Mouse (Mus musculus) cerebellum, postnatal 14 days (tissue): ENCODE data around the gene Rmdn2.

ENCODE experiments used
- DNase-seq, 2 experiments: peaks; one replicate each; pipeline ENCODE4 v3.0.0; 2021; ENCODE audit warnings: mixed read lengths in 2 of 2

Gene Rmdn2

DNA sequence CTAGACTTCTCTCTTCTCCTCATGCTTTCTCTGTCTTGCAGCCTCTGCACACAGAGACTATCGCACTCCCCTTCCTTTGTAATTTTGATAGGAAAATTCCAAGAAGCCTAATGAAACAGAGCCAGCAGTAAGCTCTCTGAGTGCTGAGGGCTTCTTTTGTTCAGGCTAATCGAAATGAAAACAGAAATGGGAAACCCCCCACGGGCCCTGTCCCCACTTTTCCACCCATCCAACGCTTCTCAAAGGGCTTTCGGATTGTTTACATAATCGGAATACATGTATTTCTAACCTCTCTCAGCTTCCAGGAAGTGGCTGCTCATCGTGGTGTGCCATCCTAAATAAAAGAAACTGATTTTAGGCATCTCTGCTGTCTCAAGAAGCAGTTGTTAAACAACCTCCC, 96.5 kb downstream of the Rmdn2 start:
- DNase-seq = no peak

DNA sequence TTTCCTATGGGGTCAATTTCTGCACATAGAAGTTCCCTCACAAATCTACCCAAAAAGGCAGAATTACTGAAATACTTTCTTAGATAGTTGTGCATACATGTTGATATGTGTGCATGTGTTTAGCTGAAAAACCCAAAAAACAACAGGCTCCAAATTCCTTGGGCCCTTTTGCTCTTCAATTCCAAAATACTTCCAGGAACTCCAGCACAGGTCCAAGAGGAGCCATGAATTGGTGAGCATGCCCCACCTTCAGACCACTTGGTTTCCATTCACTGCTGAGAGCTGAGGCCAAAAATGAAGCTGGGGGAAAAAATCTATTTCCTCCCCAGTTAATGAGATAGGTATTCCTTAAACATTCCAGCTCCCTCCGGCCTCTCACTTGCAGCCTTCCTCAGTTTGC, 98.1 kb downstream of the Rmdn2 start:
- DNase-seq = no peak

DNA sequence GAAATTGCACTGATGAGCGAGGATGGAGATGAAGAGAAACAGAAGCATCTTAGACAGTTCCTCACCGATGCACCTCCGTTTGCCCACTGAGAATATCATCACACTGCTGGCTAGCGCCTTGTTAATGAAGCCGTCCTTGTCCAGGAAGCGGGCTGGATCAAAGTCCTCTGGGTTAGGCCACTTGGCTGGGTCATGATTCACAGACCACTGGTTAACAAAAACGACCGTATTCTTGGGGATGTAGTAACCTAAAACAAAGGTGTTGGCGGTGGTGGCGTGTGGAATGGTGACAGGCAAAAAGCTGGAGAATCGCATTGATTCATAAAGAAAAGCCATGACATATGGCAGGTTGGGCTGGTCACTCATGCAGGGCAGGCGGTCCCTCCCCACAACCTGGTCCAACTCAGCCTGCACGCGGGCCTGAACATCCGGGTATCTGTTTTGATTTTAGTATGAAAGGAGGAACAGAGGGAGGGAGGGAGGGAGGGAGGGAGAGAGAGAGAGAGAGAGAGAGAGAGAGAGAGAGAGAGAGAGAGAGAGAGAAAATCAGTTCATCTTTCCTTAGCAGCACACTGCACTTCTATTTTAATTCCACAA, 98.7 kb downstream of the Rmdn2 start:
- peak; percentile 35 to 45 for DNase-seq

DNA sequence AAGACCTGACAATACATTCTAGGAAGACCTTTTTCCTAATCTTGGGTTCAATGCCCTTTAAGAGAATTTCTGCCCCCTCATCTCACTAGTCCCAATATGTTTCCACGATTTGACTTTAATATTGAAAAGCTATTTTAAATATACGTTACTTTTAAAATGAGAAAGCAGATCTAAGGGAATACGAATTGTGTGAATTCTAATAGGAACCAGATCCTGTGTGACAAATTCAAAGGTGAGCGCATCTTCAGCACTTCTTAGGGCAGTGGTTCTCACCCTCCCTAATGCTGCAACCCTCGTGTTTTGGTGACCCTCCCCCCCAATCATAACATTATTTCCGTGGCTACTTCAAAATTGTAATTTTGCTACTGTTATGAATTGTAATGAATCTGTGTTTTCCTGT, 100.3 kb downstream of the Rmdn2 start:
- DNase-seq = no peak

DNA sequence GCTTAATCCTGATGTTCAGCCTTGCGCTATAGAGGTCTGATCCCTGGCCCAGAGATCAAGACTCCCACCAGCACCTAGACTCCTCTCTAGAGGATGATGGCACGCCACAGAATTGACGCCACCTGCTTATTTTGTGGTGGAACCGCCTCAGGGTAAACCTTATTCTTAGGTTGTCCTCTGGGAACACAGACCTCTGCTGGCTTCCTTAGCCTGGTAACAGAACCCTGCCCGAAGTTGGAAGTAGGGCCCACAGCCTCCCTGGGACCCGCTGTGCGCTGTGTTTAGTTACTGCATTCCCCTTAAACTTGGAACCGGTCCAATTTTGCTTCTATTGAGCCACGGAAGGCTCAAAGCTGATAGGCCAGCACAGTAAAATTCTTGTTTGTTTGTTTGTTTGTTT, 100.9 kb downstream of the Rmdn2 start:
- no peak for DNase-seq

DNA sequence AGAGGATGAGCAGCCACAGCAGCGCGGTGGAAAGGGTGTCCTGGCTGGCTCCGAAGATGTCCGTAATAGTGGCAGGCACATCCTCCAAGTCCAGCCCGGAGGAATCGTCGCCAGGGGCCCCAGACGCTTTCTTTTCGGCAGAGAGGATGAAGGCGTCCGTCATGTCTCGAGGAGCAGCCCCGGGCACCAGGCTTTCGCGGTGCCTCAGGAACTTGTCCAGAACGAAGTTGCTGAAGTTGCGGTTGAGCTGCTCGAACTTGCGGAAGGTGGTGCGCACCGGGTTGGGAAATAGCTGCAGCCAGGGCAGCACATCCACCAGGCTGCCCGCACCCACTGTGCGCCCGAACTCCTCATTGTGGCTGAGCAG, 101.6 kb downstream of the Rmdn2 start:
- DNase-seq = peak in 1 of 2 experiments; percentile 17

DNA sequence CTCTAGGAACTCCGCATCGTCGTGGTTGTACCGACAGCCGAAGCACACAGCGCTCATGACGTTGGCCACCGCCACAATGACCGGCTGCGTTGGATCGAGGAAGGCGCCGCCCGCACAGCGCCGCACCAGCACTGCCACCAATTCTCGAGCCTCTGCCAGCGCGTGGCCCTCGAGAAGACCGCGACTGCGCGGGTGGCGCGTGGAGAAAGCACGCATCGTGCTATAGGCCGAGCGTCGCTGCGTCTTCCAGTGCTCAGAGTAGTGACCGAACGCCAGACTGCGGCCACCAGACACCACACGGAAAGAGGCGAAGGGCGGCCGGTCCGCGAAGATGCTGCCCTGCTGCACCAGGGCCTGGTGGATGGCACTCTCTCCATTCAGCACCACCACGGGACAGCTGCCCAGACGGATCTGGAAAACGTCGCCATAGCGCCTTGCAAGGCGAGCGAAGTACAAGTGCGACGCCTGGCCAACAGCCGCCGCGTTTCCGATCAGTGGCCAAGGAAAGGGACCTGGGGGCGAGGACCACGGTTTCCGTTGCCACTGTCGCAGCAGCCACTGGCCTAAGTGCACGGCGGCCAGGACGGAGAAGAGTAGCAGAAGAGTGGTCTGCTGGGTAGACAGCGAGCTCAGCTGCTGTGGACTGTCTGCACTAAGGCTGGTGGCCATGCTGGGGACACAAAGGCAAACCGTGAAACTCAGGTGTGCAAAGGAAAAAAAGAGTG, 102.1 kb downstream of the Rmdn2 start:
- peak; percentile 50 to 56 for DNase-seq

DNA sequence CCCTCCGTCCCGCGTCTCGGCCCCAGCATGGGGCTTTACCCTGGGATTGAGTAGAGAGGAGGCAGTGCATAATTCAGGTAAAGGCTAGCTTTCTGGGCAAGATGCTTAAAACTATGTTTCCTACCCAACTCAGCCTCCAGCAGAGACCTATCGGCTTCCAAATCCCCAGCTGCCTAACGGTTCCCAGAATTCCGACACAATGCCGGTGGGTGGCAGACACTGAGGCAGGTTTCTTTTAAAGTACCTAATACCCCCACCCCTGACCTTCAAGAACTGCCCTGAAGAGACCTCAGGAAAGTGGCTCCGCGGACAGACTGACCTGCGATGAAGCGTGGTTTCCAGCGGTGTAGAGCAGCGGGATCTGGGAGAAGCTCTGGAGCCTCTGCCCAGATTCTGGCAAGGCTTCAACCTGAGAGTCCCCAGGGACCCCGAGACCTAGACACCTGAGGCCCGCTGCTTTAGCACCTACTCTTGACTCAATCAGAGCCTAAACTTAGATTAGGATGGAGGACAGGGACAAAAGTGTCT, 102.8 kb downstream of the Rmdn2 start:
- DNase-seq = peak; percentile 22 to 27

DNA sequence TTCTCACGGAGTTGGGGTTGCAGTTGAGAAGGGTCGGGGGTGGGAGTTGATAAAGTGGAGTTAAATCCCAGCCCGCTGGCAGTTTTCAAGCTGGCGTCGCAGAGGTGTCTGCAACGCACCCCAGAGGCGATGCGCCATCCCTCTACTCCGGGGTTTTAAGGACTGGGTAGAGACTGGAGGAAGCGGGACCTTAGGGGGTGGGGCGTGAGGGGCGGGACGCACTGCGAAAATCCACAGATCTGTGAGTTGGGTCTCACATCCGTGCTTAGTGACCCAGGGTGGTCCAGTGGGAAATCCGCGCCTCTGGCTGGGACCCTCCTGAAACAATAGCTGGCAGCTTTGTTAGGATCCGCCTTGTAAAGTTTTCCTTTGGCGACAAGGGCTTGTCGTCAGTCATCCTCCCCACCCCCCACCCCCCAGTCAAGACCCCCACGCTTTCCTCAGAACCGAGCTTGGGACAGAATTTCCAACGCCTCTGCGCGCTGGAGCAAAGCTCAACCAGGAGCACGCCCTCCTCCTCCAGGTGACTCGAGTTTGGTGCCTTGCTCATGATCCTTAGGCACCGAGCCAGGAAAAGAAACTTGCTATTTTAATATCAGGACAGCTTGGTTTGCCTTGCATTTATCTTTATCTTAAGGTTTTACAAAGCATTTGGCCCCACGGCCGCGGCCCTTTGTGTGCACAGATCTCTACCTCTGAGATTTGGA, 103.4 kb downstream of the Rmdn2 start, which contains the start of gene Cyp1b1:
TSS of gene Cyp1b1 (minus strand) at position 131 of the 707 bp plus-strand sequence.
- no peak for DNase-seq

DNA sequence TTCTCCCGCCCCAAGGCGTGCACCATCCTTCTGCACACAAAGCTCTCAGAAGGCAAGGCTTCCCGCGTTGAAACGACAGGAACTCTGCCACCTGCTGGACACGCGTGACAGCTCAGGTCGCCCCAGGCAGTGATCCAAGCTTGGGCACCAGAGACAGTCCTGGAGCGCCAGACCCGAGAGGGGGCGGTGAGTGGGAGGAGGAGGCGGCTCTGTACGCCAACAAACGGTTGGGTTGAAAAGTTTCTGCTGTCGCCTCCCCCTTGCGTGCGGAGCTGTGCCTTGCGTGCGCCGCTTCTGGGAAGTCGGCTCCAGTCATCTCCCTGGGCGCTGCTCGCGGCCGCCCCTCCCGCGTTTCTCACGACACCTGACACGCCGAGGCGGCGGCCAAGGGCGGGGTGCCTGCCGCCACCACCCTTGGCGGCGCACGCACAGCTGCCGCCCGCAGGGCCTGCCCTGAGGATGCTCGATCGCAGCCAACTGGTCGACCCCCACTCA, 104.0 kb downstream of the Rmdn2 start:
- peak; percentile 86 to 88 for DNase-seq

DNA sequence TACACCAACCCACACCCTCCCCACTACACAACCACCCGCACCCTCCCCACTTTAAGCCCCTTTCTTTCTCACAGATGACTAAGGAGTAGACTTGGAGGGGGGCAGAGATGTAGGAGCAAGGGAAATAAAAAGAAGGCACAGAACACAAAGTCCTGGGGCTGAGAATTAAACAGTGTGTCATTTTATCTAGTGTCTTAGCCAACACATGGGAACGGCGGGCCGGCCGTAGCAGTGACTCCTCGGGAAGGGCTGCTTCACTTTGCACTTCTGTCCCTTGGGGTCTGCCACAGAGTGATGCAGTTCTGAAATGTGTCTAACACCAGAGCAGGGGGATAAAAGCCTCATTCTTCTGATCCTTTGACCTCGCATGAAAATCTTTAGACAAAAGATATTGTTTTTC, 109.0 kb downstream of the Rmdn2 start:
- no peak for DNase-seq

DNA sequence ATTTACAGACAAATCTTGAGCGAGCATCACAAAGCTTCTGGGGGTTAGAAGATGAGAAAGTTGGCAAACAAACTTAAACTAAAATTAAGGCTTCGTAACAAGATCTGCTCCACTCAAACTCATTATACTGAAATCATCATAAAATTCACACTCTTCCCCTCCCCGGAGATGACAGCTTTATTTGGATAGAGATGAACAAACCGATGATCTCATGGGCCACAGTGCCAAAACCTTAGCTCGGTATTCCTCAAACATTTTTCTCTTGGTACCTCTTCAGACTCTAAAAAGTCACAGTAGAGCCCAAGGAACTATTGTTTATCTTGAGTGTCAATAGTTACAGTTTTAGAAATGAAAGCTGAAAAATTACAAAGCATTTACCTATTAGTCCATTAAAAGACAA, 115.0 kb downstream of the Rmdn2 start:
- no peak for DNase-seq

DNA sequence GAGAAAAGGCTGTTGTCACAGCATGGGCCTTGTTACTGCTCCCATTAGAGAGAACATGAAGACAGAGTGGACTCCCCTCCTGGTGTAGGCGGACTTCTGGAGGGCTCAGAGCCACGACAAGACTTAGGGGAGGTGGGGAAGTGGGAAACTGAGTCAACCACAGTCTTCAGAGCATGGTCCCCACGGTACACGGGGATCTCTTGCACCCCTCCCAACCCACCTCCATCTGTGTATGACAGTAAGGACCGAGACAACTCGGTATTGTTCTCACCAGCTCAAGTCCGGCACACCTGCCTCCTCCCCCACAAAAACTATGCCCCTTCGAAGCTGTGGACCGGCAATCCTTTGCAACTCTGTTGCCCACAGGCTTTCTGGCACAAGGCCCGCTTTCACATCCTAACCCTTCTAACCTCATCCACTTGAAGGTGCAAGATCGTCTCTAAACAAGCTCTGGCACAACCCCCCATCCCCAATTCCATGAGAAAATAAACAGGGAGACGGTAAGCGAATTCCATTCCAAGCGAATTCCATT, 116.5 kb downstream of the Rmdn2 start:
- peak in 1 of 2 experiments; percentile 11 for DNase-seq

DNA sequence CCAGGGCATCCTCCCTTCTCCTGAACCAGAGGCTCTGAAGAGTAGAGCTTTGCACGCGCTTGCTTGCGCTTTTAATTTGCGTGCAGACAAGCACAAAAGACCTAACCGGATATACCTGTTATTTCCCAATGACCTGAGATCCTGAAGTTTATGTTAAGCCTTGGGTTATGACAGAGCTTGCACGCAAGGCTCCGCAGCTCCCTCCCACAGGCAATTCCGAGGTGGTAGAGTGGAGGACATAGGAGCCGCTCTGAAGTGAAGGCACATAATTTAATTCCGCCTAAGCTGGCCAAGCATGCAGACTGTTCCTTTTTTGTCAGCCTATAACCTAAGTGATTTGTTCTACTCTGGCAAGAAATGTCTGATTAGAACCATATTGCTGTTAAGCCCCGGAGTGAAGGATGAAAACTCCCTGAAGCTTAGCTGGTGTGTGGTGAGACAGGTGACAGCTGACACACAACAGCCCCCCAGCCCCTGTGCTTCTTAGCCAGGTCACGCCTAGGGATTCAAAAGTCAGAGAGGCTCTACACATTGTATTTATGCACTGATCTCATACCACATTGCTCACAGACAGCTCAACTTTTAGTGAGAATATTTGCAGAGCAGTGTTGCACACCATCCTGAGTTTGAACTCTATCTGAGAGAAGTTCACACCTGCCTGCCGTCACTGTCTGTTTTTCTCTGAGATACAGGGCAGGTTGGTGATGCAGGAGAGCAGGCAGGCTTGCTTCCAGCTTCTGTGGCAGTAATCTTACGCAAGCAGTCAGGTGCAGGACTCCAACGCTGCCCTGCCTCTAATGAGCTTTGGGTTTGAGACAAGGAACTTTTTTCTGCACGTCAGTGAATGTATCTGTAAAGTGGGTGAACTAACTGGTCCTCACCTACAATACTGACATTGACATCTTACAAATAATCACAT, 117.2 kb downstream of the Rmdn2 start:
- DNase-seq = no peak

DNA sequence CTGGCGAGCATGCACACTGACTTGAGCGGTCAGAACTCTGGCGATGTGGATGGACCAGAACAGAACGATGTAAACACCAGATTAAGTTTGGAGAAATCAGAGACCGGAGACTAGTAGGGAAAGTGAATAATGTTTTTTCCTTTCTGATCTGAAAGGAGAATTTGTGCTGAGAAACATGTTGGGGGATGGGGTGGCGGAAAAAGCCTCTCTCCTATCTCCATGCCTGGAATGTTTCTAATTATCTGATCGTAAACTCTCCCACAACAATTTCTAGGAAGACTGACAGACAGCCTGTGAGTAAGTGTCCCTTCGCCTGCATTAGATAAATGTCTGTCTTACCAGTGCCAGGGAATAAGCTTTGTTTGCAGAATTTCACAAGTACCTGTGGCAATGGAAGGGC, 119.3 kb downstream of the Rmdn2 start:
- DNase-seq = no peak

DNA sequence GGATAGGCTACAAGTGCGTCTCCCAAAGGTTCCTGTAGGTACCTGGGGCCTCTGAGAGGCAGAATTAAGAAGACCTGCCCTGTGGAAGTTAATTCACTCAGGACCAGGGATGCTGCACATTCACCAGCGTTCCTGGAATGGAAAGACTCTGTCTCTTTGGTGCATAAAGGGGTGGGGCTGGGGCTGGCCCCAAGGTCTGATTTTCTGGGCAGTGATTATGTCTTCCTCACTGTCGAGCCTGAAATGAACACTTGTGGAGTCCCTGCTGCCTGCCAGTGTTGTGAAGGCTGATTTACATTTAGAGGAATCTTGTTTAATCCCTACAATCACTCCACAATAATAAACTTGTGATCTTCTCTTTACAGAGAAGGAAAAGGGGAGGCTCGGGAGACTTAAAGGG, 121.4 kb downstream of the Rmdn2 start:
- no peak for DNase-seq

DNA sequence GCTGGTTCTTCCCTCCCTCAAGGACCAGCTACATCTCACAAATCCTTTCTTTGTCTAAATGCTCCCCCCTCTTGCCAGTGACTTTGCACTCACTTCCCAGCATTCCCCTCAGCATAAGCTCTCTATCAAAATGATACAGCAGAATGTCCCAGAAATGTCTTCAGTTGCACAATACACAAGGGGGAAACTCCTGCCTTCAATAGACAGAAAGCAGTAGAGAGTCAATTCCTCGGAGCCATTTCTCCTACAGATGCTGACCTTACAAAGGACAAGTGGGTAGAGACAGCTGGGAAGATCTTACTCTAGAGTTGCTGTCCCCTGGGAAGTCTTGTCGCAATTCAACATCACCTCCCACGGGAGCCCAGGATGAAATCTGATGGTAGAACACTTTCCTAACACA, 125.9 kb downstream of the Rmdn2 start:
- DNase-seq = no peak

DNA sequence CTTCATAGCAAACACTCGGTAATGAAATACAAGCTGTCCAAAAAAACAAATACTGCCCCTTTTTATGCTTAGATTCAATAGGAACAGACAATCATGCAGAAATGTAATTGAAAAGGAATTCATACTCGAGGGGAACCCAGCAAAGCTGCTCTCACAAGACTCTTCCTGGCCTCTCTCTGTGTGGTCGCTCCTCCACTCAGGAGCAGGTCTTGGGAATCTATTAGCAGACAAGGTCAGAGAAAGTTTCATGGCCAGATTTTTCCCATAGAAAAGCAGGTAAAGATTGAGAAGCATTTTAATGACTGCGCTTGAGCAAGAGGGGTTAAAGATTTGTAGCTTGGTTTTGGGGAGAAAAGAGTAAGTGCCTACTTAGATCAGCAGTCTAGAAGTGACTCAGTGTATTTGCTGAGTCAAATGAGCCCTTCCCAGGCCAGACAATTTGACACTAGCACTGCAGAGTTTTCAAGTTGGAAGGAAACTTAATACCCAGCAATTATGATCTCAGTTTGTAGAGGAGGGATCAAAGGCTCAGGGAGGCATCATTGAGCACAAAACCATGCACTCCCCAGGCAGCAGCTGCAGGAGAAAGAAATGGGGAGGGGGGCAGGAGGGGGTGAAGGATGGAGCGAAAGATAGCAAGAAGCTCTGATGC, 127.3 kb downstream of the Rmdn2 start:
- no peak for DNase-seq

DNA sequence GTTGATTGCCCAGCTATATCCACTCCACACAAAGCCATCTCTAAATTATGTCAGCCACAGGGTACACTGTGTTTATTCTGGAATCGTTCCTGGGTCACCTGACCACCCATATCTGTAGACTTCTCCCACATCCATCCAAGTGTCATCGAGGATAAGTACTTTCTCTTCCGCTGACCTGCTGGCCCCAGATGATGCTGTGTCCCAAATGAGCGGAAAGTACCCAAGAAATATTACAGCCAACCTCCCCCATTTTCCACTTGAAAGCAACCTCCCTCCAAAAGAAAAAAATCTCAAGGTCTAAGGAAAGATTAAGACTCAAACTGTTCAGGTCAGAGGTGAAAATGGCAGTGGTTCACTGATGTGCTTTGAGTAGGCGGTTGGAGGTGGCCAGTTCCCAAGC, 131.0 kb downstream of the Rmdn2 start:
- DNase-seq = no peak
